Mouse (Mus musculus) retina, embryonic 14.5 days (tissue): ENCODE results near the gene Cadm1.
A peak's percentile ranks its signal among the peaks of the same experiment; 100 is the strongest.

ENCODE experiments used
- DNase-seq: peaks from one replicate; pipeline ENCODE4 v3.0.0-alpha.2; 2015; ENCODE audit warnings: low spot score

The Cadm1 gene

DNA sequence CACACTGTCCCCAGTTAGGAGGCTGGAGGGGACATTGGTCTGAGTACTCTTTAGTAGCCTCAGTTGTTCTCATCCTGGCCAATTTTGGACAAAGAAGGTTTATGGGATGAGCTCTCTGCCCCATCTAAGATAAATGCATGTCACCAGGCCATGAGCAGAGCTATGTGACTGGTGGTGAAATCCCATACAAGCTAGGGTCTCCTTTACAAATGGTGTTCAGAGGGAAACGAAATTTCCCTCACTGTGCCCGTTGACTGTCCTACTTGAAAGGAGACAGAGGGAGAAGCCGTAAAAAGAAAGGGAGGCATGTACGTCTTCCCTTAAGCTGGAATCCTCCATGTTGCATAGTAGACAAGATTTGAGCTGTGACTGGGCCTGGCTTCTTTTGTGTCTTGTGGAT, 272.6 kb downstream of the Cadm1 start:
- no peak for DNase-seq

DNA sequence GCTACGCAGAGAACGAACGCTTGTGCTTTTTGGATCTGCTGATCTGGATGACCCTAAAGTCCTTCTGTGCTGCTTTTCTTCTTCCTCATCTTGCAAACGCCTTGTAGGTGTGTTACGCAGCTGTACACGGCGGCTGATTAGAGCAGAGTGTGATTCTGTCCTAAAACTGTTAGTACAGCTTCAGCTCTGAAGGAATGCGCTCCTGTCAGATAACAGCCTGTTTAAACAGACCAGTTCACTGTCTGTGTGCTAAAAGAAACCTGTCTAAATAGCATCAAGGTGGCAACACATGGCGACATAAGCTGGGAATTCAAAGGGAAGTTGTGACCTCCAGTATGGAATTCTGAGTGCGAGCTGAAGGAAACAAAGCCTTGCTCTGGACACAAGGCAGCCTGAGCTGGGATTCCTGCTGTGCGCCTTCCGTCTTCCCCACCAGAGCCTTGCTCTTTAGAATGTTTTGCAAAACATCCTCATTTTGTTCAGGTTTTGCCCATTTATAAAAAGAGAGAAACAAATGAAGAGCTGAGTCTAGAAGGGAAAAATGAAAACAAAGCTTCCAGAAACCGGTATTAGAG, 273.6 kb downstream of the Cadm1 start:
- peak; percentile 39 for DNase-seq

DNA sequence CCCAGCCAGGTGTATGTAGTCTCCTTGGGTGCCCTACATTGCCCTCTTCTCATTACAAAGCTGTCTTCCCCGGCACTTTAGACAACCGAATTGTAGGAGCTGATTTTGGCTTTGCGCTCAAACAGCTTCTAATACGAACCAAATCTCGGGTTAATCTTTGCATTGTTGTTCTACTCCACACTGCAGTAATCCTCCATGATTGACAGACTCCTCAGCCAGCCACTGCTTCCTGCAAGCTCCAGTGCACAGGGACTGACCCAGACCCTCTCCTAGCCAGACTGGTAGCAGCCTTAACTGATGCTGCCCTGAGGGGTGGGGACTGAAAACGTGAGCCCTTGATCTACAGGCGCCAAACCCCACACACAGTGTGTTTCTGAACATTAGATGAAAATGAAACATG, 275.7 kb downstream of the Cadm1 start:
- peak; percentile 47 for DNase-seq

DNA sequence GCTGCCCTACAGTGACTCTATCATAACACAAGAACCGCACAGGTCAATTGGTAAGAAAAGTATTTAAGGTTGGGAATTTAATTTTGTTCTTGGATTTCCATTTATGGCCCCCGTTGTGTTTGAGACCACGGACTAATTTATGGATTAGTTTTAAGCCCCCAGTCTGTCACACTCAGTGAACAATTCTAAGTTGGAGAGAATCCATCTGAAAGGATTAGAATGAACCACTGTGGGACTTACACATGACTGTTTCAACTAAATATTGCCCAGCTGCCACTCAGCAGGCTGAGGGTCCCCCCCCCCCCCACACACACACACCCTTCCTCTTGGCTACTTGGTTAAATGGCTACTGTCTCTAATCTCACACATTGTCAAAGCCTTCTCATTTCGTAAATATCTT, 295.7 kb downstream of the Cadm1 start:
- DNase-seq: no peak

DNA sequence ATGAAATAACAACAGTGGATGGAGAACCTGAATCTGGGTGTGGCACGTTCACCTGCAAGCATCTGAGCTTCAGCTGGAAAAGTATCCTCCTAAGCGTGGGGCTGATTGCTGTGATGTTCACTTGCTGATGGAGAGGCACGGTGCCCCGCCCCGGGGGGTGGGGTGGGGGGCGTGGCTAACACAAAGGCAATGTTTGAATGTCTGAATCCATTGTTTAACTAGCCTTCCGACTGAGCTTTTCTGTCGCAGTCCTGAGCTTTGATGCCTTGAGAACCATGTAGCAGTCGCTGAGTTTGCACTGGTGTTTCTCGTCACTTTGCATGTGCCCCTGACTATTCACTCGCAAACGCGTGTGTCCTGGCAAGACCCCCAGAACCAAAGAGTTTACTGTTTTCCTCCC, 298.8 kb downstream of the Cadm1 start:
- no peak for DNase-seq

DNA sequence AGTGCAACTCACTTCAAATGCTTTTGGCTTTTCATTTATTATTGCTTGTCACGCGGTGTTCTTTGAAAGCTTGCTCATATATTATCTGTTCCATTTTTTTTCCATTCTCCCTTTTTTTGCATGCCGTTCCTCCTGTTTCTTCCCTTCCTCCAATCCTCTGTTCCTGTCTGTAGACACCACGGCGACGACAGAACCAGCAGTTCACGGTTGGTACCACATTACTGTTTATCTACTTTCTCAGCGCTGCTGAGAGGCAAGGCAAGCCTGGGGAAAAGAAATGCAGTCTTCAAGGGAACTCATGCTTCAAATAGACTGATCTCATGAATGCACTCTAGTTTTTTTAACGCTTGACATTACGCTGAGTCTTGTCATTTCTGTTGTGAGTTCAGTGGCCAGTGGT, 299.2 kb downstream of the Cadm1 start:
- no peak for DNase-seq

DNA sequence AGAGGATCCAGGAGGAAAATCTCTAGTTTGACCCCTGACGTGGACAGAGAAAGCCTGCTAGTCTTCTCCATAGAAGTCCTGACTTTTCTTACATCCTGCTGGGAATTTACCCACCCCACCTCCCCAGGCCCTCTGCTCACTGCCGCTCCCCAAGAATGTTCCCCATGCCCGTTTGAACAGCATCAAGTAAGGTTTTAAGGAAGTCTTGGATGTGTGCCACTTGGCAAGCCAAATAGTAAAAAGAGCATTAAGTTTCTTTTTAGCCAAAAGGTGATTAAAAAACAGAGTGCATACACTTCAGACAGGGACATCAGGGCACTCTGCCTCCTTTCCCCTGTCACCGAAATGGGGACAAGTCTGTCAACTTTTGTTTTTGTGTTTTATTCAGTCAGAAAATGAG, 299.9 kb downstream of the Cadm1 start:
- no peak for DNase-seq

DNA sequence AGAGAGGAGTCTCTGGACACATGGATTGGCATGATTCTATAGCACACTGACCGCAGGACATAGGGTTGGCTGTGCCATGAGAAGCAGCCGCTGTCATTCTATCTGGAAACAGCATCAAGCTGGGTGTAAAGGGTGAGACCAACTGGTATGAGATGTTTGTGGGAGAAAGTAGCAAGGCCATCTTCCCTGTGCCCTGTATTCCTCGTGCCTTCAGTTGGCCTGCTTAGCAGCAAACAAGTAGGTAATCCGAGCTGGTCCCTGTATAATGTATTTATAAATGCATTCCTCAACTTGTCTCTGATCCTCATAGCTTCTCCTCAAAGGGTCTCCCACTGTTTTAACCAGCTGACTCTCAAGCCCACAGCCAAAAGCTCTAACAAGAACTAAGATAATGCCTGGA, 301.4 kb downstream of the Cadm1 start:
- DNase-seq: no peak

DNA sequence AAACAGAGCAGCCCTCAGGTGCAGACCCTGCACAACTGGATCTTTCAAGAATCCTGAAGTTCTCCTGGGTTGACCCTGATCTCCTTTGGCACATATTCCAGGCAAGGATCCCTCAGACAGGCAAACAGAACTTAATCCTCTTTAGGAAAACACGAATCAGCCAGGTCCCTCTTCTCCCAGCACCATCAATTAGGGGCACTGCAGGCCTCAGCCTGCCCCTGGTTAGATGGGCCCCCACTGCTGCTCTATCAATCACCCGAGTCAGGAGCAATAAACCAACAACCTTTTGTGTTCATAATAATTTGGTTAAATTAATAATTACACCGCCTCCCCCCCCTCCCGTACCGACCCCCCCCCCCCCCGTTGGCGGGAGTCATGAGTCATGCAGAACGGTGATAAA, 308.2 kb downstream of the Cadm1 start:
- no peak for DNase-seq

DNA sequence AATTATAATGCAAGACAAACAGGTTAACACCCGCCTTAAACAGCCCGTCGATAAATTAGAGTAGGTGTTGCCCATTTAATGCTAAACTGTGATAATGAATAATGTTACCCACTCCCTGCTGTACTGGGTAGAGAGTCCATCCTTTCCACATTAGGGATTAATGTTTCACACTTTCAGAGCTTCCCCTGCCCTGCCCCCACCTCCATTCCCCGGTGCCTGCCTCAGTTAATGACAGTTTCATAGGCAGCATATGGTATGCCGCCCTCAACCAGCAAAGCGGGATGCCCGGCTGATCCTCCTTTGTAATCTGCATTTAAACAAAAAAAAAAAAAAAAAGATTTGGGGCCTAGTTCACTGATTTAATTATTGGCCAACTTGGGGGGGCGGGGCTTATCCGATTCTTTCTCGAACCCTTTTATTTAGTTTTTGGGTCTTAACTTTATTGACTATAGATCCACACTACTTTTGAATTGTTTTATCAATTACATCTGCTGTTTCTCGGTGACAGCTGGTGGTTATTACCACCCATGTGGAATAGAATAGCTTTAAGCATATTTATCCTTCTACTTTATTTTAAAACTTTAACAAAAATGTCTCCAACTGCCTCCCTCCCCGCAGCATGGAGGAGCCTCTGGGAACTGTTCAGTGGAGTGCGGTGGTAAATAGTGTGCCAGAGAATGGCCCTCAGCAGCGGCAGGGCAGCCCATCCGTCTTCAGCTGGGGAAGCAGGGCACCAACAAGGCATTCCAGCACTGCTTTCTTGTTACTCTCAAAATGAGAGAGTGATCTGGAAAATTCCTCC, 309.1 kb downstream of the Cadm1 start:
- DNase-seq: no peak

DNA sequence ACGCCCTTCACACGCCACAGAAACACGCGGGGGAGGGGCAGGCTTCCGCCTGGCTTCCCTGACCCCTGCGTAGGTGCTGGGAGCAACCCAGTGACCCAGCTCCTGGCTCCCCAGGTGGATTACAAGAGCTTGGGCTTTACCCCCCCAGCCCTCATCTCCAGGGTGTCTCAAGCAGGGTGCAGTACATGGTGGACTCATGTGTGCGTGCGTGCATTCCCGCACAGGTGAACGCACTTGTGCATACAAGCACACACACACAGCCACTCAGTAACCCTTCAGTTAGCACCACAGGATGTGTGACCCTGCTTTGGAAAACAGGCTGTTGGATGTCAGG, 309.7 kb downstream of the Cadm1 start:
- no peak for DNase-seq

DNA sequence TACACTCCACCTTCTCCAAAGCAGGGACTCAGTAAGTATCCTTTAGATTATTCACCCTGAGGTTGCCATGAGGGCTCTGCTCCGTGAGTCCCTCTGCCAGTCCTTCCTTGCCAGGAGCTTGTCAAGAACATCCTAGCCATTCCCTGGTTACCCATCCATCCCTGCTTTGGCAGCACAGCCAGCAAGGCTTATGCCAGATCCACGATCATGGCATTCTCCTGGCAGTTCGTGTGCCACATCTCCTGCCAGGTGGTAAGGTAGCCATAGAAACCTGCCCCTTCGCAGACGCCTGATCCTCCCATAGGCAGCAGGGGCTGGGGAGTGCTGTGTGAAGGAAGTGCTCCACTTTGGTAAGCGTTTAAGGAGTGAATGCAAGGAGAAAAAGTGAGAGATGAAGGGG, 313.4 kb downstream of the Cadm1 start:
- no peak for DNase-seq

DNA sequence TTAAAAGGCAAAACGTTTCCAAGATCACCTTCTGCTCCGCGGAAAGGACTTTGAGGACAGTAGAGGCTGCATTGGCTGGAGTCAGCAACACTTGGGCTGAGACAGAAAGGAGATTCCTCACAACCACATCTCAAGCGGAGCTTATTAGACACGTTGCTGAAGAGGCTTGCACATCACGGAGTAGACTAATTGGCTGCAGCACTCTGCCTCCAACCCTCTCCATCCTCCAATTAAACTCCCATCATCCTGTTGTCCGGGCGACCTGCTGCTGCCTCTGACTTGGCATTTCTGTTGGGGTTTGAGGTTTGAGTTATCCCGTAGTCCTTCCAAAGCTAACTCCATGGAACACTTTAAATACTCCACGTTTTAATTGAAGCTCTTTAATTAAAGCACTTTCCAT, 316.3 kb downstream of the Cadm1 start:
- peak; percentile 62 for DNase-seq

DNA sequence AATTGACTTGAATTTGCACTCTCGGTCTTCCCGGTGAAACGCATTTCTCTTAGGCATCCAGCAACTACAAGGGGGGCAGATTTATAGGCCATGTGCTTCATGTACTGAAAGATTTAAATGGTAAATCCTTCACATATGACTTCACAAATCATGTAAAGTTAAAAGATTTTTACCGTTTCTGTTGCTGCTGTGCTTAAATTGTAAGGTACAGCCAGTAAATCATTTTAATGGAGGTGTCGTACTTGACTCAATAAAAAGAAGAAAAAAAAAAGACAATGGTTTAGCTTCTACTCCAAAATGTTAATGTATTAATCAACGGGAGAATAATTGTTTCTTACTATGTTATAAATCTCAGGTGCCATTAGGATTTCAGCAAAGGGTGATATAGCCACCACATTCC, 317.0 kb downstream of the Cadm1 start:
- DNase-seq: no peak

DNA sequence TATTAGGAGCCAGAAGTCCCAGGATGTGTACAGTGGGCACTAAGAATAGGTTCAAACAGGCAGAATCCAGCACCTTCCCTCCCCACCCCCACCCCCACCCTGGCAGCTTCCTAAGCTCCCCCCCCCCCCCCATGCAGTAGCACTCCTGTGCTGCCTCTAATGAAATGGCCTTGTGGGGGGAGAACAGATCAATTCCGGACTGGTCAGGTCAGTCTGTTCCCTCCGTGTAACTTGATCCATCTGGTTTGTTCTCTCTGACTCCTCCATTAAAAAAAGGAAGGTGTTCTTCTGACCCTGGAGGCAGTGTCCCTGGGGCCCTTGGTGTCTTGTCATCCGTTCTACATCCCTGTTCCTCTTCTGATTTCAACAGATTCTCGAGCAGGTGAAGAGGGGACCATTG, 317.8 kb downstream of the Cadm1 start:
- DNase-seq: no peak

DNA sequence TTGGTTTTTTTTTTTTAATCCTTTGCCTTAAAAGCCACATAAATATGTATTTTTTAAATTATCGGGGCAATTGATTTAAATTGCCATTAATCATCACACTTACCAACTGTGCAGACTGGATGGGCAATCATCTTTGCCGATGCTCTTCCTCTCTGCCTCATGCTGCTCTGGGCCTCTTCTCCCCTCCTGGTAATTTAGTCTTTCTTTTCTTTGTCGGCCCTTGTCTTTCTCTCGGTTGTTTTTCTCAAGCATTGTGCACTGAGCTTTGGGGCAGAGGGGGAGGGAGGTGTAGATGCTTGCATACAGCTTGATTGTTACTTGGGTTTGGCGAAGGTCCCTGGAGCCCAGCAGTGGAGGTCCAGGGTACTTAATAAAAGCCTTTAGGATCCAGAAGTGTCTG, 318.8 kb downstream of the Cadm1 start:
- no peak for DNase-seq

DNA sequence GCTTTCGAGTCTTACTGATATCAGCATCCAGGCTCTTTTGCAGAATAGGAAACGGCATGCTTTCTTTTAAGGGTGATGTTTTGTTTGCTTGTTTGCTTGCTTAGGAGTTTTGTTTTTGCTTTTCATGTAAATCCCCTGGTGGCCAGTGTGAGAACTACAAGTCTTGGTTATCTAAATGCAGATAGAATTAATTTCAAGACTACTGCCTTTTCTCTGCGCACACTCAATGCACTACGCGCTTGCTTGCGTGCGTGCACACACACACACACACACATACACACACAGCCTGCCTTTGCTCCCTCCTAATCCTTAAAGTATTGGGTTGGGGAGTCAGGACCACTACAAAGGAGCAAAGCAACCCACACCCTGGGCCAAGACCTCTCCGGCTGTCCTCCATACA, 326.3 kb downstream of the Cadm1 start:
- peak; percentile 62 for DNase-seq

DNA sequence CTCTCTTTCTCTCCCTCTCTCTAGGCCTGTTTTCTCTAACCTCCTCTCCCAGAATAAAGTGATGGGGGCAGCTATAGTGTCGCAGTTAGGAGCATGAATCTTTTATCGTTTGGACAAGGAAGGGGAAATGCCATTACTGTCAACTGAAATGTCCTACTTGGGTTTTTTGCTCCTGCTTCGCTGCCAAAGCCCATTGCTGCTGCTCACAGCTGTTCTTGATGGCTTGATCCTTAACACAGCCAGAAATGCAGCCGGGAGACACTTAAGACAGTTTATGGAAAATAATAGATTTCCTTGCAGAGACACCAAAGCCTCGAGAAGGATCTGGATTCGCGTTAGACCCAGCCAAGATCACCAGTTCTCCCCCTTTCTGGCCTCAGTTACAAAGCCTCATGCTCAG, 327.3 kb downstream of the Cadm1 start:
- no peak for DNase-seq

DNA sequence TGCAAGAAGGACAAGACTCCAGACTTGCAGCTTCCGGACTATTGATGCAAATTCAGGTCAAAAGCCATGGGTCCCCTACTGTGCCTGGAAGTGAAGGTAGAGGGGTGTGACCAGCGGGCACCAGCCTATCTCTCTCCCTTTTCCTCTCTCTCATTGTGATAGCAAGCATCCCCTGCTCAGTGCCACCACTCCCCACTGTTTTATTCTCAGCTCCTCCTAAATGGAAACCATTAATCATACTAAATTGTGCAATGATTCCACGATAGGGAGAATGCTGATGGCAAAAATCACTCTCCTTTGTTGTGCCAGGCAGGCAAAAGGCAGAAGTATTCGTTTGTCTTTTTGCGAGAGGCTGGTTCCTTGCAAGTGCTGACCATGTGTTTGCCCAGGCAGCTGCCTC, 328.2 kb downstream of the Cadm1 start:
- no peak for DNase-seq

DNA sequence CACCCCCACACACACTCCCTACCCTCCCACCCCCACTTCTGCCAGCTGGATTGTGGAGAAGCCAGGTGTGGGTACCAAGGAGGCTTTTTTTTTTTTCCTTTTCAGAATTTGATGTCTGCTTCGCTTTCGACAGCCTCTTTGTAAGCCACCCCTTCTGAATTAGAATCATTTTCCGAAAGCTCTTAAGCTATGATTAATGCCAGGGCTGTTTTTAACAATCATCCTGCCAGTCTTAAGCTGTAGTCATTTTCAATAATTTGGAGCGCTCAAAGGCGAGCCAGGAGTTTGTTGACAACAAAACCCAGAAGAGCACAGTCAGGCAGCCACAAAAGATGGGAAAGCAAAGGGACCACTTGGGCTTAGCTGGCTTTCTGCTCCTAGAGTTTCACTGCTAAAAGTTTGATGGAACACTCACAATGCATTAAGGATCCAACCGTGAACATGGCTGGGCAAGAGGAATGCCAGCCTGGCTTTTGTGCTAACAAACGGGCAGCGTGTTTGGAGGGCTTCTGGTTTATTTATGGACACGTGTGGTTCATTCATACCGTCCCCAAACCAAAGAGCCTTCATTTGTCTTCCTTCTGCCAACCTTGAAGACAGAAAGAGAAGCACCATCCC, 328.9 kb downstream of the Cadm1 start:
- DNase-seq: peak; percentile 55

DNA sequence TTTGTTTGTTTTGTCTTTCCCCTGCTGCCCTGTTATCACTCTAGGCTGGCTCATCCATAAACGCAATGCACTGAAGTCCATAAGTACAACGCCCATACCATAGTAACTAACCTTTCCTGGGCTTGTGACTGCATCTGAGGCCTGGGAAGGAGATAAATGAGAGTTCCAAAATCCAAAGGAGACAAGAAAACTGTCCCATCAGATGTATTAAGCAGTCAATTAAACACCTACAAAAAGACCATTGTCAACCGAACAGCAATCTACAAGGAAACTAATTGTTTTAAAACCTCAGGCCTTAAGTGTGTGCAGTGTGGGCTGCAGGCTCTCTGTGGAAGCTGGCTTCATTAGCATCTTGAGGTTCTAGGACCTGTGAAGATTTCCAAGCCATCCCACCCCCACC, 331.0 kb downstream of the Cadm1 start:
- DNase-seq: no peak

DNA sequence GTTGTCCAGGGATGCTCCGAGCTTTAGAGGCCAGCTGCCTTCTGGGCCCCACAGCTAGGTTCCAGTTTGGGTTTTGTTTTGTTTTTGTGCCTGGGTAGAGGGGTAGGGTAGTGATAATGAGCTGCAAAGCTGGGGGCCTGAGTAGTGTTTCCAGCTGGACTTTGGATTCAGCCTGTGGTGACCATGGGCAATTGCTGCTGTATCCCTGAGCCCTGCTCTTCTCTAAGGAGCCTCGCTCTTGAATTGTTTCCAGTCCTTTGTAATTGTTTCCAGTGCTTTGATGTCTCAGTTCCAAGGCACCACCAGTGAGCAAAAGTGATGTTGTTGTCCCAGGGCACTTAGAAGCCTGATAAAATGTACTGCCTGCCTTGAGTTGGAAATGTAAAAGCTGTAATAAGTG, 331.8 kb downstream of the Cadm1 start:
- DNase-seq: no peak

DNA sequence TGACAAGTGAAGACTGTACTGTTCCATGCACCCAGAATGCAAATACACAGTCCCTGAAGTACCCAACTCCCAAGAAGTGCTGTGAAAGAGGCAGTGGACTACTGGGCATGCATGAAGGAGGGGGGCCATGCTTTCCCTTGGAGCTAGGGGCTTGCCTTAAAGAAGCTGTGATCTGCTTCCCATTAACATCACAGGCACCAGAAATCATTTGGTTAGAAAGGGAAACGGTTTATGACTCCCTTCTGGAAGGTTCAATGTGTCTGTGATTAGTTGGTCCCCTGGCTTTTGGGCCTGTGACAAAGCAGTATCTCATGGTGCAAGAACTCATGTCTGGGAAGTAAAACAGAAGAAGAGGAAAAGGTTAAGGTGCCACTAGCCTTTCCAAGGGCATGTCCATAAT, 336.0 kb downstream of the Cadm1 start:
- DNase-seq: no peak

DNA sequence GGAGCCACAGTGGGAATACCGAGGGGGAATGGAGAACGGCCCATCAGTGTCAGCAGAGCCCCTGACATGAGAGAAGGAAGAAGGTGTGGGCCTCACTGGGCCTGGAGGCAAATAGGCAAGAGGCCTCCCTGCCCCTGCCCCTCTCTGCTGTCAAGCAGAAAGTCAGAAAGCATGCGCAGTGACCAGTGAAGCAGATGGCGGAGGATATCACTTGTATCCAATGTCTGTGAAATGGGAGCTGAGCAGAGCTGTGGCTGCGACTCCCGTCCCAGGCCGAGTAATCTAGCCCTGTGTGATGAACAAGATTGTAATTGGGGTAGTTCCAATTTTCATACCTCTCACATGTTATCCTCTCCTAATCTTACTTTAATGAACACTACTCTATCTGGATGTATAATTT, 337.5 kb downstream of the Cadm1 start:
- no peak for DNase-seq
